Mouse (Mus musculus) right cerebral cortex, adult 2 months (tissue): ENCODE data around the gene Stx1b.
"Not testable (repeated sequence)": the region's sequence is repeated elsewhere in the genome, so short reads cannot be mapped to it uniquely, and the experiment has no call there.

Experiments
- DNase-seq, 2 experiments: peaks; one replicate each; pipeline ENCODE4 v3.0.0; 2021 to 2022; ENCODE audit warnings: low spot score in 2 of 2

The Stx1b gene

GRCm38 (mm10) chr7:127824176-127824871 is at the start of gene Stx1b, which contains the start of gene Stx4a:
Gene Stx1b, minus strand, starts transcription at chr7:127824549.
Gene Stx4a, plus strand, starts transcription at chr7:127824294.
- peak; percentile 62 to 65 for DNase-seq

- no peak for DNase-seq
Measured at GRCm38 (mm10) chr7:127870136-127870821, 45.9 kb upstream of the Stx1b start.

GRCm38 (mm10) chr7:127869149-127869810 is 44.9 kb upstream of the Stx1b start:
- peak; percentile 35 to 38 for DNase-seq

GRCm38 (mm10) chr7:127867641-127868040 is 43.3 kb upstream of the Stx1b start:
- no peak for DNase-seq

- no peak for DNase-seq
Measured at GRCm38 (mm10) chr7:127866434-127866833, 42.1 kb upstream of the Stx1b start.

- DNase-seq, result no peak
Measured at GRCm38 (mm10) chr7:127858258-127858657, 33.9 kb upstream of the Stx1b start.

GRCm38 (mm10) chr7:127850906-127851305 is 26.6 kb upstream of the Stx1b start:
- no peak for DNase-seq

GRCm38 (mm10) chr7:127849973-127850875 is 25.9 kb upstream of the Stx1b start:
- DNase-seq, result no peak

GRCm38 (mm10) chr7:127842001-127842718 is 17.8 kb upstream of the Stx1b start:
- peak; percentile 84 for DNase-seq

GRCm38 (mm10) chr7:127841340-127842000 is 17.1 kb upstream of the Stx1b start:
- DNase-seq, result peak; percentile 96

GRCm38 (mm10) chr7:127840886-127841285 is 16.5 kb upstream of the Stx1b start:
- DNase-seq, result peak; percentile 76 to 83

- DNase-seq, result not testable (repeated sequence)
Measured at GRCm38 (mm10) chr7:127840031-127840430, 15.7 kb upstream of the Stx1b start.

GRCm38 (mm10) chr7:127837878-127838277 is 13.5 kb upstream of the Stx1b start:
- not testable (repeated sequence) for DNase-seq

GRCm38 (mm10) chr7:127837473-127837872 is 13.1 kb upstream of the Stx1b start:
- no peak for DNase-seq

GRCm38 (mm10) chr7:127835550-127835949 is 11.2 kb upstream of the Stx1b start:
- DNase-seq, result no peak

GRCm38 (mm10) chr7:127823236-127824171 is 845 bp downstream of the Stx1b start:
- DNase-seq, result peak; percentile 47 to 53

- DNase-seq, result no peak
Measured at GRCm38 (mm10) chr7:127822494-127822893, 1.9 kb downstream of the Stx1b start.

GRCm38 (mm10) chr7:127820836-127821509 is 3.4 kb downstream of the Stx1b start:
- no peak for DNase-seq

GRCm38 (mm10) chr7:127817776-127818175 is 6.6 kb downstream of the Stx1b start:
- no peak for DNase-seq
